Mouse (Mus musculus) gastrocnemius, adult 18-20 months (tissue): ENCODE results near the gene Ier3. TPM values are rescaled to one million over a fixed set of nuclear protein-coding genes. Genes with fewer than 3 reads are reported as not detected.
"Not testable (repeated sequence)": the region's sequence is repeated elsewhere in the genome, so short reads cannot be mapped to it uniquely, and the experiment has no call there.

ENCODE experiments used
- DNase-seq: peaks from one replicate; pipeline ENCODE4 v3.0.0; 2021; ENCODE audit warnings: low spot score
- total RNA-seq, 2 experiments: library from RNA; stranded (reverse); gene quantifications; 2 replicates each; pipeline ENCODE4 v1.2.3; 2021

Gene Ier3
- total RNA-seq, 2 experiments from 2014 or later, result 7.1 to 8.0 TPM

DNA sequence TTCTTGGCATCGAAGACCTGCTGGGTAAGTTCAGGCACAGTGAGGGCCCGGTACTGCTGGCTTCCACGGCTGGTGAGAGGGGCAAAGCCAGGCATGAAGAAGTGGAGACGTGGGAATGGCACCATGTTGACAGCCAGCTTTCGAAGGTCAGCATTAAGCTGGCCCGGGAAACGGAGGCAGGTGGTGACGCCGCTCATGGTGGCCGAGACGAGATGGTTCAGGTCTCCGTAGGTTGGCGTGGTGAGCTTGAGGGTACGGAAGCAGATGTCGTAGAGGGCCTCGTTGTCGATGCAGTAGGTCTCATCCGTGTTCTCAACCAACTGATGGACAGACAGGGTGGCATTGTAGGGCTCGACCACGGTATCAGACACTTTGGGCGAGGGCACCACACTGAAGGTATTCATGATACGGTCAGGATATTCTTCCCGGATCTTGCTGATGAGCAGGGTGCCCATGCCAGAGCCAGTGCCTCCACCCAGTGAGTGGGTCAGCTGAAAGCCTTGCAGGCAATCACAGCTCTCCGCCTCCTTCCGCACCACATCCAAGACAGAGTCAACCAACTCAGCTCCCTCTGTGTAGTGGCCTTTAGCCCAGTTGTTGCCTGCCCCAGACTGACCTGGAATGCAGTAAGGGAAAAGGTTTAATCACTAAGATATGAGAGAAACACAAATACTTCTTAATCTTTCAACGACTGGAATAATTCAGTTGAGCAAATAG is 14.1 kb downstream of the Ier3 start:
- DNase-seq, result no peak

- peak; percentile 86 for DNase-seq
These were observed 14.9 kb downstream of the Ier3 start for GRCm38 (mm10) chr17:35836178-35836965.

- peak; percentile 82 for DNase-seq
These were observed 15.5 kb downstream of the Ier3 start for GRCm38 (mm10) chr17:35836991-35837422.

DNA sequence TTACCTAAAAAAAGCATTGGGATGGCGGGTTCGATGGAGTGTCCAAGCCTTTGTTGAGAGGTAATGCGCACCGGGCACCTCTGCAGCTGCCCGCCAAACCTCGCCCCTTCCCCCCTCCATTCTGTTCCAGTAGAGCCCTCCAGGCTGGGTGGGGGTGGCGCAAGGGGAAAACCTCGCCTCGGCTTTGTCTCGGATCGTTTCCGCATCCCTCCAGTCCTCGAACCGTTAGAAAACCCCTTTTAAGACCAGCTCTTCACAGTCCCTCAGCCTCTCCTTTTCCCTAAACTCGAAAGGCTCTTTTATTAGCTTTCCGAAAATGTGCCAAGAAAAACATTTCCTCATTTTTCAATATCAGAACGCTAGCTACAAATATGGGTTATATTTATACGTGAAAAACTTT is 16.0 kb downstream of the Ier3 start:
- DNase-seq, result peak; percentile 30

DNA sequence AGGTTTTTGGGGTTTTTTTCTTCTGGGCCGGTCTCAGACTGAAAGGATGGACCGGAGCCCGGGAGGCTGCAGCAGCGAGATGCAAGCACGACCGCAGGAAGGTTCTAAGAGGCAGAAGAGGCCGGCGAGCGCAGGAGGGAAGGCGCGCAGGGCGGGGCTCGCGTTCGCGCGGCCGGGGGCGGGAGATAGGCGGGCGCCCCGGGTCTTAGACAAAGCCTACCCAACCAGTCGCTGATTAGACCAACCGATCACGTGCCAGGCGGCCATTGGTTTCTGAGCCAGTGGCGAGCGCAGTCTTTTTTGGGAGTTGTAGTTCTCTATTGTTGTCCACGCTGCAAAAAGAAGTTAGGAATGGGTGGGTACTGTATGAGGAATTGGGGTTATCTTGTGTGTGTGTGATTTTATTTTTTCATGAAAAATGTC is 16.6 kb downstream of the Ier3 start, which contains the start of gene Tubb5:
Tubb5 (minus strand) TSS at position 185 of the 423 bp plus-strand sequence.
- DNase-seq, result peak; percentile 96

DNA sequence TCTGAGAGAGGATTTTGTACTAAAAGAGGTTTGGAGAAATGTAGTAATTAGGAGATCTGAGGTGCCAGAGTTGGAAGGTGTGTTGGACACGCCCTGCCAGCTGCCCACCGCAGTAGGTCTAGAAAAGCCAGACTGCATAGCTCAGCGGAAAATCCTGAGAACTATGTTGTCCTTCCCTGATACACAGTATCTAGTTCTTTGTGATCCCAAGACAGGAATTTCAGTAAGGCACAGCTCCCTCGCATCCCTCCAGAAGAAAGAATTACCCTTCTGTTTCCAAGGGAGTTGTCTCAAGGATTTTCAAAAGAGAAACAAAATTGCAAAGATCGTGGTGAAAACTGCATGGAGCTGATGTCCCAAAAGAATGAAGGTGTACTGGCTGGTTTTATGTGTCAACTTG is 17.1 kb downstream of the Ier3 start:
- DNase-seq, result no peak

DNA sequence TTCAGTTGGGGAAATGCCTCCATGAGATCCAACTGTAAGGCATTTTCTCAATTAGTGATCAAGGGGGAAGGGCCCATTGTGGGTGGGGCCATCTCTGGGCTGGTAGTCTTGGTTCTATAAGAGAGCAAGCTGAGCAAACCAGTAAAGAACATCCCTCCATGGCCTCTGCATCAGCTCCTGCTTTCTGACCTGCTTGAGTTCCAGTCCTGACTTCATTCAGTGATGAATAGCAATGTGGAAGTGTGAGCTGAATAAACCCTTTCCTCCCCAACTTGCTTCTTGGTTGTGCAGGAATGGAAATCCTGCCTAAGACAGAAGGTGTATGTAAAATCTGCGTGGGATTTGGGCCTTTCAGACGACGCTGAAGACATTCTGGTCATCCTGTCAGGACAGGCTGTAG is 17.5 kb downstream of the Ier3 start:
- DNase-seq, result not testable (repeated sequence)

- no peak for DNase-seq
These were observed 19.1 kb downstream of the Ier3 start for GRCm38 (mm10) chr17:35840561-35840960.

DNA sequence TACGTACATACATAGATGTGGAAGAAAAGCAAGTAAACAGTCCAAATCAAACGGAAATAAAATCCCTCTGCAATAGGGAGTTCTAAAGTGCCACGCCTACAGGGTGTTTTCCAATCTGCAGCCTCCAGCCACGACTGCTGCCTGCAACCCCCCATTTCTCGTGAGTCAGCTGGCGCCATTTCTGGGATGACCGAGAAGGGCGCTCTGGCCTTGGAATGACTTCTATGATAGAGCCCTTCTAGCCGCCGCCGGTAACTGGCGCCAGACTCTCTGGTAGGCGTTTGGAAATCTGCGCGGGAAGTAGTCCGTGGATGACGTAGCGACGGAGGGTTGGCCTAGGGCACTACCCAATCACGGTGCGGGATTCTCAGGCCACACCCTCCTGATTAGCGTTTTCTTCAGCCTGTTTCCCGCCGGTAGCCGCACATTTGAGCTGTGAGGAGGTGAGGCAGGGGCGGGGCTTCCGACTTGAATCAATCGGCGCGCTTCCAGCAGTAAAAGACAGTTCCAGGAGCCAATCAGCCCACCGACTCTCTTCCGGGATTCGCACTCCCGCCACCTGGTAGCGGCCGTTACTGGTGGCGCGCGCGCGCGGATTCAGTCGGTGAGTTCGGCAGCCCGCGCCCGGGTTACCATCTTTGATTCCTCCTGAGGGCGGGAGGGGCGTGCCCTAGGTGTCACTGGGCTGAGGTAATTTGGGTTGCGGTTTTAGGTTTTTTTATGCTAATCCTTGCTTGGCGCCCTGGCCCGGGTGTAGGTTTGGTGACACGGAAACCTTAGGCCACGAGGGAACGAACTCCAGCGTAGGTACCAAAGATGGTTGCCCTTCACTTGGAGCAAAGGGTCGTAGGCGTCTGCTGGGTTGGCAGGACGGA is 19.8 kb downstream of the Ier3 start, which contains the start of gene Mdc1:
Mdc1 (plus strand) TSS at position 440 of the 875 bp plus-strand sequence.
- DNase-seq, result peak; percentile 100

DNA sequence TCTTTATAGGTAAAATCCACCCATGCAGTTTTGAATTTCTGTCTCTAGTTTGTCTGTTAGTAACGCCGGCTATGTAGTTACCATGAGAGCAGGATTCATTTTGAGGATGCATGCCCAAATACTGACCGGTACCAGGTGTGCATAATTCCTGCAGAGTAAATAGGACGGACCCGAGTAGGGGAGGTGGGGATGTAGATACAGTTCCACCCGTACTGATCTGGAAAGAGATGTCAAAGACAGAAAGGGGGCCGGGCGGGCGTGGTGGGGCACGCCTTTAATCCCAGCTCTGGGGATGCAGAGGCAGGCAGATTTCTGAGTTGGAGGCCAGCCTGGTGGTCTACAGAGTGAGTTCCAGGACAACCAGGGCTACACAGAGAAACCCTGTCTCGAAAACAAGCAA is 20.5 kb downstream of the Ier3 start:
- DNase-seq, result no peak

DNA sequence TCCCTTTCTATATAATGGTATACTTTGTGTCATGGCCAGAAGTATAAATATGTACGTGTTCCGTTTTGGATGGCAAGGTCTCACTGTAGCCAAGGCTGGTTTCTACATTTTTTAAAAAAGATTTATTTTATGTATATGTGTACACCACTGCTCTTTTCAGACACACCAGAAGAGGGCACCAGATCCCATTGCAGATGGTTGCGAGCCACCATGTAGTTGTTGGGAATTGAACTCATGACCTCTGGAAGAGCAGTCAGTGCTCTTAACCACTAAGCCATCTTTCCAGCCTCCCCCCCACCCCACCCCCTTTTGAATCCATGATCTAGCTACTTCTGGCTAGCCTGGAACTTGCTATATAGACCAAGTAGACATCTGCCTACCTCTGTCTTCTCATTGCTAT is 22.0 kb downstream of the Ier3 start:
- no peak for DNase-seq

GRCm38 (mm10) chr17:35848112-35848511 is 26.6 kb downstream of the Ier3 start:
- DNase-seq, result no peak

DNA sequence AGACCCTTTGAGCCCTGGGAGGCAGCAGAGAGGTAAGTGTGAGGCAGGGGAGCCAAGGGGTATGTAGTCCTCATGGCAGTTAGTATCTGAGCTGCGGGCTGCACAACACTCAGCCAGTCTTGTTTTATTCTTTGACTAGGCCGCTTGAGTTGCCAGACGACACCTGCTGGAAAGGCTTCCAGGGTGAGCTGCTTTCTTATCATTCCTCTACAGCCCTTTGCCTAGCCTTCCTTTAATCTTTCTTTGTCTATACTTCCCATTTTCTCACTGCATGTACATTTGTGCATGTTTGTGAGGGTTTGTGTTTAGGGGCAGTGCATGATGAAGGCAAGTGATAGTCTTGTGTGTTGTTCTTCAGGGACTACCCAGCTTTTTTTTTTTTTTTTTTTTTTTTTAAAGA is 29.5 kb downstream of the Ier3 start:
- DNase-seq, result no peak

DNA sequence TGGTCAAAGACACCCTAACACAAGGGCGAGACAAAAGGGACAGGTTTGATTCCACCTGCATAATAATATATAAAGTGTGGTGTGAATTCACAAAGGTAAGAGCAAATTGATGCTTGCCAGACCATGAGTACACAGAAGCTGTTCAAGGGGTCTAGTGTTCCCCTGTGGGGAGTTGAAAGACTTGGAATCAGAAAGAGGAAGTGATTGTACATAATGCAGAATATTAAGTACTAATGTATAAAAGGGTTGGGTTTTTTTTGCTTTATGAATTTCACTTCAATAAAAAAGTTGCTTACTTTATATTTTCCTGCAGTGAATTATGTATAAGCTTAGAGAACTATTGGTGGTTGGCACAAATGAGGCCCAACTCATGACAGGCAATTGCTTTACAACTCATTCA is 37.9 kb downstream of the Ier3 start:
- DNase-seq, result no peak

GRCm38 (mm10) chr17:35859835-35860234 is 38.4 kb downstream of the Ier3 start:
- DNase-seq, result no peak

DNA sequence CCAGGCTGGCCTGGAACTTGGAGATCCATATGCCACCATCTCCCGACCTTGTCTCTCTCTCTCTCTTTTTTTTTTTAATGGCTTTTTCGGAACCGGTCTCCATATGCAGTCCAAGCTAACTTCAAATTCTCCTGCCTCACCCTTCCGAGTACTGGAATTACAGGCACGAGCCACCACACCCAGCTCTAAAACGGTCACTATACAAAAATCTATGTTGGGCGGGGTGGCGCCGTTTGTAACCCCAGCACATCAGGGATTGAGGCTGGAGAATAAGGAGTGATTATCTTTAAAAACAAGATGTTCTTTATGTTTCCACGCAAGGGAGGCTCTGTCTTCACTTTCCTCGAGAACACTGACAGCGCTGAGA is 39.3 kb downstream of the Ier3 start:
- DNase-seq, result no peak

DNA sequence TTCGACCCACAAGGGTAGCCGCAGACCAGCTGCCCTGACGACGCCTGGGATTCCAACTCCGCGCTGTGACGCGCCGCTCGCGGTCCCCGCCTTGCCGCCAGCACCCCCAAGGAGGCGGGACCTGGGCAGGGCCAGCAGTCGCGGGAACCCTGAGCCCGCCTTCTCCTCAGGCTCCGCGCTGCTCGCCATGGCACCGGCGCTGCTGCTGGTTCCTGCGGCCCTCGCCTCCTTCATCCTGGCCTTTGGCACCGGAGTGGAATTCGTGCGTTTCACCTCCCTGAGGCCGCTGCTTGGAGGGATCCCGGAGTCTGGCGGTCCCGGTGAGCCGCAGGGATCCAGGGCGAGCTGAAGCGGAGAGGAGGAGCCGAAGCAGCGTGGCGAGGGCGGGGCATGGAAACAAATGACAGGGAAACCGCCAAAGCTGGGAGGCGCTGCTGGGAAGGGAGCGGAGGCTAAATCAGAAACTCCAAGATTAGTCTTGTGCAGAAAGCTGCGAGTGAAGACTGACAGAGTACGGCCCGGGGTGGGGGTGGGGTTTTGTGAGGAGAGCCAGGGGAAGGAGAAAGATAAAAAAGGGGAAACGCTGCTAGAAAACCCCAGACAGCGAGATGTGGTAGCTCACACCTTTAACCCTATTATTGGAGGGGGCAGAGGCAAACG is 39.8 kb downstream of the Ier3 start, which contains the start of gene Nrm:
Nrm (plus strand) TSS at position 121 of the 660 bp plus-strand sequence.
- peak; percentile 92 for DNase-seq

GRCm38 (mm10) chr17:35864832-35865353 is 43.4 kb downstream of the Ier3 start:
- no peak for DNase-seq

GRCm38 (mm10) chr17:35865481-35866280 is 44.2 kb downstream of the Ier3 start, which contains the start of gene Ppp1r18:
TSS of gene Ppp1r18 (plus strand) at chr17:35865593.
- DNase-seq, result peak; percentile 75
